In genomic region chr5:67426478-67427442, GRCm38 (mm10) we compare ENCODE assay signal across 8 mouse cellular contexts. TPM values are rescaled to one million over a fixed set of nuclear protein-coding genes. Genes with fewer than 3 reads are reported as not detected.
DNase-seq lines count a peak whose midpoint lies in the region; ATAC-seq lines count a peak whose summit lies in the region.

No protein-coding gene starts in this region.

- H3K4me1 ChIP-seq in kidney, embryonic 16.5 days (ENCODE audit: insufficient read depth, low read length), result peaks cover 19% of the 10 kb centered on the region; the same call in 1 of the 2 replicates
- no peaks in the 10 kb centered on the region; the same call in 1 of the 2 replicates for H3K4me1 ChIP-seq in forebrain, embryonic 14.5 days (ENCODE audit: control insufficient read depth, insufficient read depth, low read length)

- peak overlapping the region; percentile 90 for H3K4me2 ChIP-seq in kidney, embryonic 16.5 days (replicated peaks; ENCODE audit: low read depth, low read length)
- peak overlapping the region; percentile 69 for H3K4me2 ChIP-seq in forebrain, embryonic 14.5 days (ENCODE audit: low read length)

- no peak overlapping the region for H3K27ac ChIP-seq in kidney, embryonic 16.5 days (ENCODE audit: low read length)
- peak overlapping the region; percentile 63; the same call in 1 of the 2 replicates for H3K27ac ChIP-seq in forebrain, embryonic 14.5 days (ENCODE audit: low read depth, low read length)

- DNase-seq in kidney, adult 11 months, result no peak
- DNase-seq in adrenal gland, postnatal 25 days, result peak; percentile 10
- DNase-seq in forebrain, embryonic 14.5 days (ENCODE audit: low spot score), result peak; percentile 27
- peak; percentile 9 for DNase-seq in induced T-regulatory cell, adult 2 months (ENCODE audit: low read depth)
- DNase-seq in testis, postnatal 10 days (ENCODE audit: low spot score), result peak; percentile 57

- no peaks in the 10 kb centered on the region for H3K36me3 ChIP-seq in kidney, embryonic 16.5 days (ENCODE audit: insufficient read depth, low read length)
- no peaks in the 10 kb centered on the region for H3K36me3 ChIP-seq in forebrain, embryonic 14.5 days (ENCODE audit: control insufficient read depth, insufficient read depth, low read length)

- peak; percentile 49 for ATAC-seq in kidney, embryonic 16.5 days (ENCODE audit: low FRiP score, low TSS enrichment)
- peak; percentile 54 for ATAC-seq in forebrain, embryonic 14.5 days
- ATAC-seq in megakaryocyte, adult 5-6 weeks (ENCODE audit: poor library complexity, severe bottlenecking), result peak; percentile 67
- ATAC-seq in inflammation-experienced regulatory T-cells, adult 6 months, result no peak

- H3K27me3 ChIP-seq in kidney, embryonic 16.5 days (ENCODE audit: insufficient read depth, low read length), result peaks cover 26% of the 10 kb centered on the region
- H3K27me3 ChIP-seq in forebrain, embryonic 14.5 days (replicated peaks; ENCODE audit: control insufficient read depth, insufficient read depth, low read length), result peaks cover 10% of the 10 kb centered on the region

- no peaks in the 10 kb centered on the region for H3K9me3 ChIP-seq in kidney, embryonic 16.5 days (ENCODE audit: low read length)
- H3K9me3 ChIP-seq in forebrain, embryonic 14.5 days (replicated peaks; ENCODE audit: control insufficient read depth, low read length), result no peaks in the 10 kb centered on the region

- H3K4me3 ChIP-seq in kidney, embryonic 16.5 days (ENCODE audit: low read length), result peak overlapping the region; percentile 71
- H3K4me3 ChIP-seq in forebrain, embryonic 14.5 days (ENCODE audit: low read depth, low read length), result peak overlapping the region; percentile 67

- 2% methylated on average over 72 of the region's 121 CpGs for WGBS in kidney, embryonic 16.5 days
- WGBS in forebrain, embryonic 14.5 days, result 1% methylated on average over 62 of the region's 121 CpGs

- H3K9ac ChIP-seq in kidney, embryonic 16.5 days (replicated peaks; ENCODE audit: low read length), result peak overlapping the region; percentile 79
- H3K9ac ChIP-seq in forebrain, embryonic 14.5 days (ENCODE audit: low read length), result peak overlapping the region; percentile 78

RNA-seq across cellular contexts. Expression of gene Bend4, which starts 1.4 kb away (rescaled TPM):
- 6.0 and 7.0 TPM in 2 replicates for polyA plus RNA-seq in kidney, embryonic 16.5 days (2015; fragmentation: Nextera tagmentation; extraction: Ambion mirVana)
- 1.1 TPM in 2 replicates for total RNA-seq in adrenal gland, postnatal 25 days (2021)
- 5.5 and 7.7 TPM in 2 replicates for polyA plus RNA-seq in forebrain, embryonic 14.5 days (2014; fragmentation: Nextera tagmentation; extraction: Ambion mirVana)
- total RNA-seq in megakaryocyte, adult 5-6 weeks (2015), result 1.1 and 1.8 TPM in 2 replicates
- total RNA-seq in megakaryocyte, adult 5-6 weeks (2017), result 1.7 and 1.8 TPM in 2 replicates
- polyA plus RNA-seq in inflammation-experienced regulatory T-cells, adult 6 months (2017; shearing (Covaris generic)), result under 1 TPM in 2 of 3 experiments, not detected in 1; 0.17 to 0.49 TPM
